Mouse (Mus musculus): ENCODE data around the gene Usp50. TPM values are rescaled to one million over a fixed set of nuclear protein-coding genes. Genes with fewer than 3 reads are reported as not detected.
A peak's percentile ranks its signal among the peaks of the same experiment; 100 is the strongest.

The Usp50 gene
- polyA plus RNA-seq, 1 experiment, result 8.1 TPM

- H3K27ac ChIP-seq (ENCODE audit: insufficient read depth, low read length), result no peak overlapping the region
- H3K4me3 ChIP-seq (ENCODE audit: low read depth, low read length), result no peak overlapping the region
- H3K4me1 ChIP-seq (ENCODE audit: control insufficient read depth, insufficient read depth, low read length), result no peaks in the 10 kb centered on the region
- no peaks in the 10 kb centered on the region for H3K36me3 ChIP-seq (ENCODE audit: control insufficient read depth, insufficient read depth, low read length, poor library complexity, severe bottlenecking)
- no peaks in the 10 kb centered on the region for H3K9me3 ChIP-seq (replicated peaks; ENCODE audit: control insufficient read depth, insufficient read depth, low read length, poor library complexity, severe bottlenecking)
- TF ChIP-seq POLR2A (IDR thresholded peaks at IDR 0.05; ENCODE audit: insufficient read depth, low read length) (no peak), EP300 (IDR thresholded peaks at IDR 0.05; ENCODE audit: insufficient read depth, low read depth, low read length) (no peak), CTCF (IDR thresholded peaks at IDR 0.05; ENCODE audit: low read depth, low read length) (no peak)
- no peaks in the 10 kb centered on the region for H3K27me3 ChIP-seq (ENCODE audit: control insufficient read depth, insufficient read depth, low read length, poor library complexity, severe bottlenecking)
- no peak overlapping the region for H3K9ac ChIP-seq (ENCODE audit: low read depth, poor library complexity, severe bottlenecking)
Observed at GRCm38 (mm10) chr2:126778806-126779205, 4.5 kb downstream of the Usp50 start.

- H3K4me1 ChIP-seq (ENCODE audit: control insufficient read depth, insufficient read depth, low read length), result no peaks in the 10 kb centered on the region
- H3K27me3 ChIP-seq (ENCODE audit: control insufficient read depth, insufficient read depth, low read length, poor library complexity, severe bottlenecking), result no peaks in the 10 kb centered on the region
- H3K9me3 ChIP-seq (replicated peaks; ENCODE audit: control insufficient read depth, insufficient read depth, low read length, poor library complexity, severe bottlenecking), result no peaks in the 10 kb centered on the region
- no peak overlapping the region for H3K4me3 ChIP-seq (ENCODE audit: low read depth, low read length)
- no peak overlapping the region for H3K27ac ChIP-seq (ENCODE audit: insufficient read depth, low read length)
- no peaks in the 10 kb centered on the region for H3K36me3 ChIP-seq (ENCODE audit: control insufficient read depth, insufficient read depth, low read length, poor library complexity, severe bottlenecking)
- TF ChIP-seq CTCF (IDR thresholded peaks at IDR 0.05; ENCODE audit: low read depth, low read length), result no peak
- no peak for TF ChIP-seq EP300 (IDR thresholded peaks at IDR 0.05; ENCODE audit: insufficient read depth, low read depth, low read length)
- TF ChIP-seq POLR2A (IDR thresholded peaks at IDR 0.05; ENCODE audit: insufficient read depth, low read length), result no peak
- H3K9ac ChIP-seq (ENCODE audit: low read depth, poor library complexity, severe bottlenecking), result no peak overlapping the region
Observed at GRCm38 (mm10) chr2:126776416-126776815, 6.9 kb downstream of the Usp50 start.

GRCm38 (mm10) chr2:126775951-126776350, 7.3 kb downstream of the Usp50 start:
- no peak overlapping the region for H3K4me3 ChIP-seq (ENCODE audit: low read depth, low read length)
- no peak overlapping the region for H3K9ac ChIP-seq (ENCODE audit: low read depth, poor library complexity, severe bottlenecking)
- H3K4me1 ChIP-seq (ENCODE audit: control insufficient read depth, insufficient read depth, low read length), result no peaks in the 10 kb centered on the region
- no peak overlapping the region for H3K27ac ChIP-seq (ENCODE audit: insufficient read depth, low read length)
- H3K9me3 ChIP-seq (replicated peaks; ENCODE audit: control insufficient read depth, insufficient read depth, low read length, poor library complexity, severe bottlenecking), result no peaks in the 10 kb centered on the region
- no peaks in the 10 kb centered on the region for H3K27me3 ChIP-seq (ENCODE audit: control insufficient read depth, insufficient read depth, low read length, poor library complexity, severe bottlenecking)
- no peaks in the 10 kb centered on the region for H3K36me3 ChIP-seq (ENCODE audit: control insufficient read depth, insufficient read depth, low read length, poor library complexity, severe bottlenecking)
- TF ChIP-seq CTCF (IDR thresholded peaks at IDR 0.05; ENCODE audit: low read depth, low read length) (no peak), EP300 (IDR thresholded peaks at IDR 0.05; ENCODE audit: insufficient read depth, low read depth, low read length) (no peak), POLR2A (IDR thresholded peaks at IDR 0.05; ENCODE audit: insufficient read depth, low read length) (no peak)

- Histone ChIP-seq H3K9ac (ENCODE audit: low read depth, poor library complexity, severe bottlenecking) (no peak overlapping the region), H3K27ac (ENCODE audit: insufficient read depth, low read length) (no peak overlapping the region), H3K4me3 (ENCODE audit: low read depth, low read length) (no peak overlapping the region), H3K27me3 (ENCODE audit: control insufficient read depth, insufficient read depth, low read length, poor library complexity, severe bottlenecking) (no peaks in the 10 kb centered on the region), H3K9me3 (replicated peaks; ENCODE audit: control insufficient read depth, insufficient read depth, low read length, poor library complexity, severe bottlenecking) (no peaks in the 10 kb centered on the region), H3K4me1 (ENCODE audit: control insufficient read depth, insufficient read depth, low read length) (no peaks in the 10 kb centered on the region), H3K36me3 (ENCODE audit: control insufficient read depth, insufficient read depth, low read length, poor library complexity, severe bottlenecking) (no peaks in the 10 kb centered on the region)
- TF ChIP-seq POLR2A (IDR thresholded peaks at IDR 0.05; ENCODE audit: insufficient read depth, low read length) (no peak), CTCF (IDR thresholded peaks at IDR 0.05; ENCODE audit: low read depth, low read length) (no peak), EP300 (IDR thresholded peaks at IDR 0.05; ENCODE audit: insufficient read depth, low read depth, low read length) (no peak)
Observed at GRCm38 (mm10) chr2:126772217-126772616, 11.1 kb downstream of the Usp50 start.

- no peak for TF ChIP-seq POLR2A (IDR thresholded peaks at IDR 0.05; ENCODE audit: insufficient read depth, low read length)
- TF ChIP-seq CTCF (IDR thresholded peaks at IDR 0.05; ENCODE audit: low read depth, low read length), result no peak
- TF ChIP-seq EP300 (IDR thresholded peaks at IDR 0.05; ENCODE audit: insufficient read depth, low read depth, low read length), result no peak
- H3K27me3 ChIP-seq (ENCODE audit: control insufficient read depth, insufficient read depth, low read length, poor library complexity, severe bottlenecking), result no peaks in the 10 kb centered on the region
- no peak overlapping the region for H3K9ac ChIP-seq (ENCODE audit: low read depth, poor library complexity, severe bottlenecking)
- H3K4me3 ChIP-seq (ENCODE audit: low read depth, low read length), result no peak overlapping the region
- H3K4me1 ChIP-seq (ENCODE audit: control insufficient read depth, insufficient read depth, low read length), result peaks cover 3% of the 10 kb centered on the region
- no peaks in the 10 kb centered on the region for H3K9me3 ChIP-seq (replicated peaks; ENCODE audit: control insufficient read depth, insufficient read depth, low read length, poor library complexity, severe bottlenecking)
- no peaks in the 10 kb centered on the region for H3K36me3 ChIP-seq (ENCODE audit: control insufficient read depth, insufficient read depth, low read length, poor library complexity, severe bottlenecking)
- H3K27ac ChIP-seq (ENCODE audit: insufficient read depth, low read length), result no peak overlapping the region
Observed at GRCm38 (mm10) chr2:126769431-126770181, 13.7 kb downstream of the Usp50 start.

GRCm38 (mm10) chr2:126768194-126768593, 15.1 kb downstream of the Usp50 start:
- H3K9ac ChIP-seq (ENCODE audit: low read depth, poor library complexity, severe bottlenecking), result no peak overlapping the region
- H3K36me3 ChIP-seq (ENCODE audit: control insufficient read depth, insufficient read depth, low read length, poor library complexity, severe bottlenecking), result no peaks in the 10 kb centered on the region
- no peak for TF ChIP-seq EP300 (IDR thresholded peaks at IDR 0.05; ENCODE audit: insufficient read depth, low read depth, low read length)
- no peak for TF ChIP-seq POLR2A (IDR thresholded peaks at IDR 0.05; ENCODE audit: insufficient read depth, low read length)
- peak; percentile 35 for TF ChIP-seq CTCF (IDR thresholded peaks at IDR 0.05; ENCODE audit: low read depth, low read length)
- peaks cover 3% of the 10 kb centered on the region for H3K4me1 ChIP-seq (ENCODE audit: control insufficient read depth, insufficient read depth, low read length)
- no peak overlapping the region for H3K4me3 ChIP-seq (ENCODE audit: low read depth, low read length)
- H3K27ac ChIP-seq (ENCODE audit: insufficient read depth, low read length), result no peak overlapping the region
- H3K27me3 ChIP-seq (ENCODE audit: control insufficient read depth, insufficient read depth, low read length, poor library complexity, severe bottlenecking), result no peaks in the 10 kb centered on the region
- H3K9me3 ChIP-seq (replicated peaks; ENCODE audit: control insufficient read depth, insufficient read depth, low read length, poor library complexity, severe bottlenecking), result no peaks in the 10 kb centered on the region

Measured in ES-Bruce4 (cell line).